Mouse (Mus musculus): ENCODE results near the gene Hcst. TPM values are rescaled to one million over a fixed set of nuclear protein-coding genes. Genes with fewer than 3 reads are reported as not detected.
A peak's percentile ranks its signal among the peaks of the same experiment; 100 is the strongest.

Gene Hcst
- polyA plus RNA-seq (2014; fragmentation: Nextera tagmentation; extraction: Ambion mirVana) = 0.57 and 1.0 TPM in 2 replicates

DNA sequence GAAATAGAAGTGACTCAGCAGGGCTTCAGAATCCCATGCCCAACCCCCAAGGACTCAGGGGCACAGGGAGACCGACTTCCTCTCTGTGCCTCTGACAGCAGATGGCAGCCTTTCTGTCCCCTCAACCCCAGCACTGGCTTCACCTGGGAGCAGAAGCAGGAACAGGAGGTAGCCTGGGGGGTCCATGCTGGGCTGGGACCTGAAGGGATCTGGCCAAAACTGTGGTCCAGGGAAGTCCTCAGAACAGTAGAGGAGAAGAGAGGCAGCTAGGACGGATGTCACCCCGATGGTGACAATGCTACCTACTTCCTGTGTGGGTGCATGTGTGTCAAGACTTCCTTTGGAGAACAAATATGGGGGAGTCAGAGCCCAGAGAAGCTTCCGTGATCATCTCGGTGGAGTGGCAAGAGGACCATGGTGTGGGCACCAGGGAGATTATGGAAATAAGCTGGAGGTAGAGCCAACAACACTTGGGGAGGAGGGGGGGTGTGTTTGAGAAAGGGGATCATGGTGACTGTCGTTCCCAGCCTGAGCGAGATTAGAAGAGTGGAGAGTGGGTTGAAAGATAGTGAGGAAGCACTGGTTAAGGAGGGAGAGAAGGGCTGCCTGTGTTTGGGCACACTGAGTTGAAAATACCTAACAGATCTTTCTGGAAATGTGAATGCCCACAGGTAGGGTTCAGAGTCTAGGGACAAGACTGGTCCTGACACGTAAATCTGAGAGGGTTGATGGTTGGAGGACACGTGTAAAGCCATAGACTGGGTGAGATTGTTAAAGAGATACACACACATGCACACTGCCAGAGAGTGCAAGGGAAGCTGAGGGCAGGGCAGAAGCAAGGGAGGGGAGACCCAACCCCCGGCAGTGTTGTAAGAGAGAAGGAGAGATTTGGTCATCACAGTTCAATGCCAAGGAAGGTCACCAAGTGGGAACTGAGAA, at the start of gene Hcst:
Gene Hcst, minus strand, starts transcription at position 294 of the 939 bp plus-strand sequence.
- H3K4me2 ChIP-seq (replicated peaks; ENCODE audit: low read depth, low read length) = no peak within 1 kb of the TSS
- no peak for ATAC-seq (ENCODE audit: low FRiP score, low TSS enrichment)
- H3K27me3 ChIP-seq (ENCODE audit: control insufficient read depth, insufficient read depth, low read length) = no peaks in the 10 kb centered on the region
- H3K4me1 ChIP-seq (ENCODE audit: control insufficient read depth, insufficient read depth, low read length) = no peaks in the 10 kb centered on the region; the same call in 1 of the 2 replicates
- no peak within 1 kb of the TSS for H3K9ac ChIP-seq (ENCODE audit: low read depth, low read length)
- no peaks in the 10 kb centered on the region for H3K36me3 ChIP-seq (ENCODE audit: control insufficient read depth, insufficient read depth, low read length)
- WGBS = 66% methylated on average over 10 of the region's 10 CpGs
- no peak within 1 kb of the TSS for H3K27ac ChIP-seq (ENCODE audit: low read depth, low read length)
- no peak within 1 kb of the TSS for H3K4me3 ChIP-seq (ENCODE audit: low read length)
- no peaks in the 10 kb centered on the region for H3K9me3 ChIP-seq (ENCODE audit: control insufficient read depth, low read length)

DNA sequence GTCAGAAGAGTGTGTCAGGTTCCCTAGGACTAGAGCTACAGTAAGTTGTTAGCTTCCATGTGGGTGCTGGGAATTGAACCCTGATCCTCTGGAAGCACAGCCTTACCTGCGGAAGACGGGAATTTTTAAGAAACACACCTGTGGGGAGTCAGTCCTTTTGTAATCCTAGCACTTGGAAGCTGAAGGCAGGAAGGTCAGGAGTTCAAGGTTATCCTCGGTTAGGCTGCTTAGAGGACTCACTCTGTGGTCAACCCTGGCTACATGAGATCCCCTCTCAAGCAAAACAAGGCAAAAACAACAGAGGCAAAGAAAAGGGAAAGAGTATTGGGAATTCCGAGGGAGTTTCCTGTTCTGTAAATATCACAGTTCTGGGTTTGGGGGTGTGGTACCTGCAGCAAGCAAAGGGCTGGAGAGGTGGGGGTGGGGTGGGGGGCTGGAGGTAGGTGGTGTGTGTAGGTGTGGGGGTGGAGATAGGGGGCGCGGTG, 45.2 kb upstream of the Hcst start:
- Histone ChIP-seq H3K4me1 (ENCODE audit: control insufficient read depth, insufficient read depth, low read length) (no peaks in the 10 kb centered on the region), H3K9me3 (ENCODE audit: control insufficient read depth, low read length) (no peaks in the 10 kb centered on the region), H3K27ac (ENCODE audit: low read depth, low read length) (no peak overlapping the region), H3K9ac (ENCODE audit: low read depth, low read length) (no peak overlapping the region), H3K4me2 (replicated peaks; ENCODE audit: low read depth, low read length) (no peak overlapping the region), H3K4me3 (ENCODE audit: low read length) (no peak overlapping the region), H3K27me3 (ENCODE audit: control insufficient read depth, insufficient read depth, low read length) (peaks cover 79% of the 10 kb centered on the region), H3K36me3 (ENCODE audit: control insufficient read depth, insufficient read depth, low read length) (no peaks in the 10 kb centered on the region)
- WGBS = 13% methylated on average over 6 of the region's 6 CpGs
- ATAC-seq (ENCODE audit: low FRiP score, low TSS enrichment) = no peak

DNA sequence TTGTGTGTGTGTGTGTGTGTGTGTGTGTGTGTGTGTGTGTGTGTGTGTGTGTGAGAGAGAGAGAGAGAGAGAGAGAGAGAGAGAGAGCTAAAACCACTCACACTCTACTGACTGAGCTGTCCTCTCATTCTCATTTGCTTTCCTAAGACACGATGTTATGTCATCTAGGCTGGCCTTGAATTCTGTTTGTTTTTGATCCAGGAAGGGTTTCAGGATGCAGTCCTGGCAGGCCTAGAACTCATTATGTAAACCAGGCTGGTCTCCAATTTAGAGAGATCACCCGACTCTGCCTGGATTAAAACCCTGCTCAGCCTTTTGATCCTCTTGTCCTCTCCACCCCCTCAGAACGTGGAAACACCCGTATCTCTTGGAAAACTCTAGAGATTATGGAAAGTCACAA, 44.3 kb upstream of the Hcst start:
- Histone ChIP-seq H3K27ac (ENCODE audit: low read depth, low read length) (no peak overlapping the region), H3K4me2 (replicated peaks; ENCODE audit: low read depth, low read length) (no peak overlapping the region), H3K4me3 (ENCODE audit: low read length) (no peak overlapping the region), H3K9me3 (ENCODE audit: control insufficient read depth, low read length) (no peaks in the 10 kb centered on the region), H3K9ac (ENCODE audit: low read depth, low read length) (no peak overlapping the region), H3K4me1 (ENCODE audit: control insufficient read depth, insufficient read depth, low read length) (no peaks in the 10 kb centered on the region), H3K36me3 (ENCODE audit: control insufficient read depth, insufficient read depth, low read length) (no peaks in the 10 kb centered on the region), H3K27me3 (ENCODE audit: control insufficient read depth, insufficient read depth, low read length) (peaks cover 86% of the 10 kb centered on the region)
- no peak for ATAC-seq (ENCODE audit: low FRiP score, low TSS enrichment)
- 26% methylated on average over 4 of the region's 4 CpGs for WGBS

DNA sequence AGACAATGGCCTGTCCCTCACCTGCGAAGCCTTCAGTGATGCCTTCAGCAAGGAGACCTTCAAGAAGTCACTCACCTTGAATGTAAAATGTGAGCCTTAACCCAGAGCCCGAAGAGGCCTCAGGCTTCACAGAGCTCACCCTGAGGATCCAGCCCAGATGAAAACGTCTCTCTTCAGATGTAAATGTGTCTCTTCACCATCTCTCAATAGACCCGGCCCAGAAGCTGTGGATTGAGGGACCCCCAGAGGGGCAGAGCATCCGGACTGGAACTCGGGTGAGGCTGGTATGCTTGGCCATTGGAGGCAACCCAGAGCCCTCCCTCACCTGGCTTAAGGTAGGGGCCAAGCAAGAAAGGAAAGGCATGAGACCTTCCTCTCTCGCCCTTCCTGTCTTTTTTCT, 43.9 kb upstream of the Hcst start:
- Histone ChIP-seq H3K4me1 (ENCODE audit: control insufficient read depth, insufficient read depth, low read length) (no peaks in the 10 kb centered on the region), H3K4me3 (ENCODE audit: low read length) (no peak overlapping the region), H3K9ac (ENCODE audit: low read depth, low read length) (no peak overlapping the region), H3K36me3 (ENCODE audit: control insufficient read depth, insufficient read depth, low read length) (no peaks in the 10 kb centered on the region), H3K9me3 (ENCODE audit: control insufficient read depth, low read length) (no peaks in the 10 kb centered on the region), H3K27me3 (ENCODE audit: control insufficient read depth, insufficient read depth, low read length) (peaks cover 90% of the 10 kb centered on the region), H3K27ac (ENCODE audit: low read depth, low read length) (no peak overlapping the region), H3K4me2 (replicated peaks; ENCODE audit: low read depth, low read length) (no peak overlapping the region)
- 22% methylated on average over 7 of the region's 7 CpGs for WGBS
- ATAC-seq (ENCODE audit: low FRiP score, low TSS enrichment) = no peak

DNA sequence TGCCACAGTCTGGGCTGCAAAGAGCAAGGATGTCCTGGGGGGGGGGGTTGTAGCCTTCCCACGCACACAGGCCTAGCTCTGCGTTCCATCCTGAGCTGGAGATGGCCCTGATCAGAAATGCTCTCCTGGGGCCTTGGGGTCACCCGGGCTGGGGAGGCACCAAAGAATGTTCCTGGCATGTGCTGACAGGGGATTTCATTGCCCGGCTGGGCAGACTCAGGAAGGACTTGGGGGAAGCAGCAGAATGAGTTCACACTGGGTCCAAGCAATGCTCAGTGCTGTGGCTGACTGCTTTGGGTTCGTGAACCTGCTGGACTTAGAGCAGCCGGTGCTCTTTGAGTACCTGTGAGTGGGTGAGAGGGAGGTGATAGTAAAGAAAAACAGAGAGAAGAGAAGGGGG, 39.8 kb upstream of the Hcst start:
- Histone ChIP-seq H3K36me3 (ENCODE audit: control insufficient read depth, insufficient read depth, low read length) (no peaks in the 10 kb centered on the region), H3K4me3 (ENCODE audit: low read length) (no peak overlapping the region), H3K27me3 (ENCODE audit: control insufficient read depth, insufficient read depth, low read length) (peaks cover 96% of the 10 kb centered on the region), H3K27ac (ENCODE audit: low read depth, low read length) (no peak overlapping the region), H3K9me3 (ENCODE audit: control insufficient read depth, low read length) (no peaks in the 10 kb centered on the region), H3K4me2 (replicated peaks; ENCODE audit: low read depth, low read length) (no peak overlapping the region), H3K4me1 (ENCODE audit: control insufficient read depth, insufficient read depth, low read length) (peaks cover 7% of the 10 kb centered on the region; the same call in 1 of the 2 replicates), H3K9ac (ENCODE audit: low read depth, low read length) (no peak overlapping the region)
- ATAC-seq (ENCODE audit: low FRiP score, low TSS enrichment) = no peak
- 45% methylated on average over 6 of the region's 6 CpGs for WGBS

DNA sequence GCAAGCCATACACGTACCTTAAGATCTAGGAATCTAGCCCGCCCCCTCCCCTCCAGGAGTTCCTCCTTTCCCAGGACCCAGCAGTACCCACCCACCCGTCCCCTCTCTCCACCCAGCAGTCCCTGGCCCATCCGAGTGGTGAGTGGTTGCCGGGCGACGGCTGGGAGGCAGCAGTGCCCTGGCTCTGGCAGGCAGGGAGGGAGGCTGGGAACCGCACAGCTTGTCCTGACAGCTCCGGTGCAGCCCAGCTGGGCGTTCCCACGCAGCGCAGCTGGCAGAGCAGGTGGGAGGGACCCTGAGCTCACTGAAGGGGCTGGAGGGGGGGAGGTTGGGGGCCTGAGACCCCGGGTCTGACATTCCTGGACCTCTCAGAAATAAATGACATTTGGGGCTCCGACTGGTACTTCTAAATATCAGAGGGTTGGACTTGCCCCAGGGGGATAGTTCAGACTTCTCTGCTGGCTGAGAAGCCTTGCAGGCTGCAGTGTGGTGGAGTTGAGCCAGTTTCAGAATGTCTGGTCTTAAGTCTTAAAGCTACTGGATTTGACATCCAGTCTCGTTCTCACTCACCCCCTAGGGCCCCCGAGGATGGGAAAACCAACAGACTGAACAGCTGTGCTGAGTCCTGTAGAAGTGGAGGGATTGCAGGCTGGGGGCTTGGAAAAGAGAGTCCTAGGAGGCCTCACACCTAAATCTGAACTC, 38.1 kb upstream of the Hcst start, which contains the start of the genes Kirrel2 and Nphs1:
Gene Kirrel2, minus strand, starts transcription at position 62 of the 702 bp plus-strand sequence.
Gene Nphs1, plus strand, starts transcription at position 687 of the 702 bp plus-strand sequence.
- peak; percentile 63; the same call in 1 of the 2 replicates for ATAC-seq (ENCODE audit: low FRiP score, low TSS enrichment)
- no peak within 1 kb of the TSS for H3K9ac ChIP-seq (ENCODE audit: low read depth, low read length)
- H3K27me3 ChIP-seq (ENCODE audit: control insufficient read depth, insufficient read depth, low read length) = peaks cover 96% of the 10 kb centered on the region
- no peaks in the 10 kb centered on the region for H3K36me3 ChIP-seq (ENCODE audit: control insufficient read depth, insufficient read depth, low read length)
- no peak within 1 kb of the TSS; the same call in 1 of the 2 replicates for H3K4me3 ChIP-seq (ENCODE audit: low read length)
- peak within 1 kb of the TSS; percentile 10; the same call in 1 of the 2 replicates for H3K4me2 ChIP-seq (replicated peaks; ENCODE audit: low read depth, low read length)
- H3K4me1 ChIP-seq (ENCODE audit: control insufficient read depth, insufficient read depth, low read length) = peaks cover 7% of the 10 kb centered on the region; the same call in 1 of the 2 replicates
- H3K27ac ChIP-seq (ENCODE audit: low read depth, low read length) = no peak within 1 kb of the TSS
- WGBS = 1% methylated on average over 16 of the region's 16 CpGs
- no peaks in the 10 kb centered on the region for H3K9me3 ChIP-seq (ENCODE audit: control insufficient read depth, low read length)

DNA sequence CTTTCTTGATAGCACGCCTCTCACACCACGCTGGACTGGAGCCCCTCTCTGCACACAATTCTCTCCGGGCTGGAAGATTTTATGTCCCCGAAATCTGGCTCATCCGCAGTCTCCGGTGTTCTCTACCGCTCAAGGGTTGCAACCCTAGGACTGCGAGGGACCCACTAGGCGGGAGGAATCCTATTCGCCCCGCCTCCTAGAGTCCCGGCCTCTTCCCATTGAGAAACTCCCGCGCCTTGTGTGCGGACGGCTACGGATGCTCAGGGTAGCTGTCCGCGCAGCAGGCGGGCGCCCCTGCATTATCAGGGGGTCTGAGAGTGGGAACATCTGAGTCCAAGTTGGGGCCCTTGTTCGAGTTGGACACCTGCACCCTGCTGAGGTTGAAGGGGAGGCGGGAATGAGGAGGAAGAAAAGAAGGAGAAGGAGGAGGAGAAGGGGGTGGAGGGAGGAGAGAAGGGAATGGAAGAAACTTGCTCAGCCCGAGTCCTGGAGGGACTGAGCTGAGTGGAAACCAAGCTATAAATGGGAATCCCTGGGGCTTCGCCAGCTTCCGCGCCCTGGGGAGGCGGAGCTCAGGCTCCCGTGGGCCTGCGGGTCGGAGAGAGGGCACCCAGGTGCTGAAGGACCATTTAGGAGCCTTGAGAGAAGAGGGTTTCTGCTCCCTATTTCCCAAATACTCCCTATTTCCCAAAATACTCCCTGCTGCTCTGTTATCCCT, 37.4 kb upstream of the Hcst start:
- 2% methylated on average over 31 of the region's 31 CpGs for WGBS
- Histone ChIP-seq H3K9me3 (ENCODE audit: control insufficient read depth, low read length) (no peaks in the 10 kb centered on the region), H3K4me3 (ENCODE audit: low read length) (no peak overlapping the region; the same call in 1 of the 2 replicates)

DNA sequence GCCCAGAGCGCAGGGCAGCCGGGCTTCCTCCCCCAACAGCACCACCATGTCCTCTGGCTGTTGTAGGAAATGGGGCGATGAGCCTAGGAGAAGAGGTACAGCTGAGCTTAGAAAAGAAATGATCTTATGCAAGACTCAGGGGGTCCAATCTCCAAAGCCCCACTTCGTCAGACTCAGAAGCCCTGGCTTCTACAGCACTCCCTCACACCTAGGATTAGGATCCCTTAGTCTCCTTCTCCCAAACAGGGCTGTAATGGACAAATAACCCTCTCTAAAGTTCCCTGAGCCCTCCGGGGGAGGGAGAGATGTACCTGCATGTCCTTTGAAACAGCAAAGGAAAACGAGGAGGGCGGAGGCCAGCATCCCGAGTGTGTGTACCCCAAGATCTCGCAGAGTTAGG, 36.8 kb upstream of the Hcst start:
- no peak overlapping the region for H3K4me3 ChIP-seq (ENCODE audit: low read length)
- 0% methylated on average over 9 of the region's 9 CpGs for WGBS
- no peak for ATAC-seq (ENCODE audit: low FRiP score, low TSS enrichment)
- no peaks in the 10 kb centered on the region for H3K36me3 ChIP-seq (ENCODE audit: control insufficient read depth, insufficient read depth, low read length)
- H3K4me2 ChIP-seq (replicated peaks; ENCODE audit: low read depth, low read length) = no peak overlapping the region
- peaks cover 7% of the 10 kb centered on the region; the same call in 1 of the 2 replicates for H3K4me1 ChIP-seq (ENCODE audit: control insufficient read depth, insufficient read depth, low read length)
- H3K9me3 ChIP-seq (ENCODE audit: control insufficient read depth, low read length) = no peaks in the 10 kb centered on the region
- H3K27ac ChIP-seq (ENCODE audit: low read depth, low read length) = no peak overlapping the region
- peaks cover 90% of the 10 kb centered on the region for H3K27me3 ChIP-seq (ENCODE audit: control insufficient read depth, insufficient read depth, low read length)
- no peak overlapping the region for H3K9ac ChIP-seq (ENCODE audit: low read depth, low read length)

More for the DNA sequence above, 37.4 kb upstream of the Hcst start:
- Histone ChIP-seq H3K27ac (ENCODE audit: low read depth, low read length) (no peak overlapping the region), H3K4me1 (ENCODE audit: control insufficient read depth, insufficient read depth, low read length) (peaks cover 7% of the 10 kb centered on the region; the same call in 1 of the 2 replicates), H3K4me2 (replicated peaks; ENCODE audit: low read depth, low read length) (no peak overlapping the region; the same call in 1 of the 2 replicates), H3K9ac (ENCODE audit: low read depth, low read length) (no peak overlapping the region), H3K27me3 (ENCODE audit: control insufficient read depth, insufficient read depth, low read length) (peaks cover 96% of the 10 kb centered on the region), H3K36me3 (ENCODE audit: control insufficient read depth, insufficient read depth, low read length) (no peaks in the 10 kb centered on the region)
- ATAC-seq (ENCODE audit: low FRiP score, low TSS enrichment) = no peak
